Mouse (Mus musculus) brain, adult 2 months (tissue): ENCODE results near the gene Ptpn13.

ENCODE experiments used
- DNase-seq: peaks from one replicate; pipeline ENCODE4 v3.0.0; 2011; ENCODE audit warnings: low read depth, low spot score

Ptpn13 gene

GRCm38 (mm10) chr5:103647320-103647719 is 222.3 kb downstream of the Ptpn13 start:
- DNase-seq = no peak
